Mouse (Mus musculus) adrenal gland, postnatal 4 days (tissue): ENCODE measurements around the gene Pafah1b1. TPM values are rescaled to one million over a fixed set of nuclear protein-coding genes. Genes with fewer than 3 reads are reported as not detected.

Experiments used
- DNase-seq, 2 experiments: peaks; one replicate each; pipeline ENCODE4 v3.0.0; 2021 to 2022; ENCODE audit warnings: low spot score in 2 of 2, mixed read lengths in 2 of 2
- total RNA-seq, 2 experiments: library from RNA; stranded (reverse); gene quantifications; 2 replicates each; pipeline ENCODE4 v1.2.3; 2021

Gene Pafah1b1
- total RNA-seq, 2 experiments from 2014 or later, result 165 to 177 TPM

- DNase-seq, result no peak
Measured at GRCm38 (mm10) chr11:74627481-74627880, 97.0 kb downstream of the Pafah1b1 start.

GRCm38 (mm10) chr11:74625333-74625732, 99.1 kb downstream of the Pafah1b1 start:
- DNase-seq, result no peak

Other genes with a start within 250 kb of the Pafah1b1 start
- gene Rap1gap2, start 113.8 kb downstream of the Pafah1b1 start, total RNA-seq, result 10 to 100 TPM; 18.7 to 28.8 TPM
- 1 to 10 TPM; 6.5 to 6.6 TPM for gene Ccdc92b, start 105.1 kb downstream of the Pafah1b1 start, total RNA-seq
- gene Cluh, start 75.2 kb downstream of the Pafah1b1 start, total RNA-seq, result 100 to 1,000 TPM; 217 to 220 TPM
- gene Mettl16, start 46.2 kb upstream of the Pafah1b1 start, total RNA-seq, result 10 to 100 TPM; 19.0 to 19.9 TPM
- gene Mnt, start 106.2 kb upstream of the Pafah1b1 start, total RNA-seq, result 10 to 100 TPM; 29.0 to 35.9 TPM
- gene Sgsm2, start 172.4 kb upstream of the Pafah1b1 start, total RNA-seq, result 10 to 100 TPM; 26.3 to 31.9 TPM
- gene Tsr1, start 173.4 kb upstream of the Pafah1b1 start, total RNA-seq, result 10 to 100 TPM; 39.7 to 42.3 TPM
- 10 to 100 TPM; 32.7 to 37.8 TPM for gene Smg6, start 201.2 kb upstream of the Pafah1b1 start, total RNA-seq
- 10 to 100 TPM; 36.0 to 40.5 TPM for gene Srr, start 201.3 kb upstream of the Pafah1b1 start, total RNA-seq